Mouse (Mus musculus) liver, embryonic 14.5 days (tissue): ENCODE results near the gene Klhl31.

ENCODE experiments used
- CTCF ChIP-seq: IDR thresholded peaks from 2 replicates; pipeline ENCODE4 v1.5.1; 2016; ENCODE audit warnings: antibody characterized with exemption, low read depth, control low read depth
- EP300 ChIP-seq: IDR thresholded peaks from 2 replicates; pipeline ENCODE4 v1.6.1; 2016; ENCODE audit warnings: antibody characterized with exemption, low read depth

GRCm38 (mm10) chr9:77607295-77607694 is 29.0 kb upstream of the Klhl31 start:
- TF ChIP-seq CTCF, result no peak
- TF ChIP-seq EP300, result no peak
